Mouse (Mus musculus) cortical plate, adult 2 months (tissue): ENCODE measurements at regions not wholly inside any gene's neighbourhood (a gene's known extent, or its start where the extent isn't known, plus 50 kb on each side); places are given as distances from the start of the nearest gene placed in this dataset.

Source experiments
- CTCF ChIP-seq: fragments of 200-500 bp; IDR thresholded peaks from 2 replicates; pipeline ENCODE4 v1.5.1; 2011; ENCODE audit warnings: mild to moderate bottlenecking, control low read depth, low read length; ENCODE audit not compliant: insufficient read depth; ENCODE audit errors: extremely low read depth
- POLR2A ChIP-seq: fragments of 200-500 bp; IDR thresholded peaks from 2 replicates; pipeline ENCODE4 v1.6.1; 2011; ENCODE audit warnings: mild to moderate bottlenecking, low read length, control low read depth; ENCODE audit not compliant: insufficient read depth; ENCODE audit errors: extremely low read depth

DNA sequence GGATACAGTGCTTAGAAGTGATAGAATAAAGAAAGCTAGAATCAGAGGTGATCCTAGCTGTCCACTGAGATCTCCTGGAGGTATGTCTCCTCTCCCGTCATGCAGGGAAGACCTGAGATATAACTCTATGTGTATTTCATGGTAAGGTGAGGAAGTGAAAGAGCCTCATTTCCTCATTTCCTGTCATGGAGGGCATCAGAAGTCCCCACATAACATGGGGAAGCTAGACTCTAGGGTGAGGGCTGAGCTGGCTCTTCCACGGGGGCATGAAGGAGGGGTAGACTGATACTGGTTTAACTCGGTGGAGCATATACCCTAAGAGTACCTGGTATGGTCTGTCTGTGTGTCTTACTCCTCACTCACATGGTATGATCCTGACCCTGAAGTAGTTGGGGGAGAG is 156.0 kb upstream of the Foxn2 start:
- TF ChIP-seq CTCF, result no peak
- no peak for TF ChIP-seq POLR2A
